ENCODE assay signal across 22 mouse cellular contexts in genomic region chr19:48813823-48814222, GRCm38 (mm10).
"Had no signal": no experiment of that assay in that cellular context is flagged by ENCODE, and none has a peak within 500 bp of the region (broad histone marks: within the 10 kb centered on the region; RNA-seq: fewer than 3 reads in every experiment).

No protein-coding gene starts in this region.

- H3K4me2 ChIP-seq: heart, embryonic 11.5 days; heart, embryonic 13.5 days; heart, embryonic 15.5 days; hindbrain, embryonic 12.5 days; hindbrain, embryonic 14.5 days; intestine, embryonic 15.5 days; limb, embryonic 13.5 days; limb, embryonic 15.5 days; liver, embryonic 12.5 days had no signal

- H3K36me3 ChIP-seq: heart, embryonic 13.5 days; heart, embryonic 15.5 days; hindbrain, embryonic 10.5 days; hindbrain, embryonic 12.5 days; intestine, embryonic 15.5 days; limb, embryonic 13.5 days; limb, embryonic 15.5 days; liver, embryonic 12.5 days had no signal

- H3K27me3 ChIP-seq: heart, embryonic 13.5 days; heart, embryonic 15.5 days; hindbrain, embryonic 12.5 days; intestine, embryonic 15.5 days; limb, embryonic 13.5 days; limb, embryonic 15.5 days; liver, embryonic 12.5 days had no signal

- H3K4me3 ChIP-seq: gastrocnemius, adult 2 months; heart, adult 2 months; heart, embryonic 13.5 days; heart, embryonic 15.5 days; hindbrain, embryonic 10.5 days; hindbrain, embryonic 12.5 days; intestine, embryonic 15.5 days; layer of hippocampus, adult 2 months; limb, embryonic 13.5 days; limb, embryonic 15.5 days; liver, embryonic 12.5 days had no signal

- DNase-seq: gastrocnemius, adult 2 months; gastrocnemius, postnatal 10 days; gastrocnemius, postnatal 25 days; heart, adult 2 months; heart, postnatal 4 days; kidney, adult 18-20 months; kidney, adult 8-10 months; kidney, postnatal 10 days; kidney, postnatal 25 days; kidney, postnatal 4 days; left cerebral cortex, postnatal 4 days had no signal
